Mouse (Mus musculus) heart, postnatal 36 days (tissue): ENCODE results near the gene Zbtb44. TPM values are rescaled to one million over a fixed set of nuclear protein-coding genes. Genes with fewer than 3 reads are reported as not detected.

ENCODE experiments used
- DNase-seq, 2 experiments: peaks; one replicate each; pipeline ENCODE4 v3.0.0; 2021 to 2022
- intact Hi-C: fragments of 180-260 bp; cut with DNase I; formaldehyde crosslinking; loops from one replicate; pipeline ENCODE4 v1.15.1; 2025
- total RNA-seq, 2 experiments: library from RNA; stranded (reverse); gene quantifications; 2 replicates each; pipeline ENCODE4 v1.2.3; 2021

The Zbtb44 gene
- total RNA-seq, 2 experiments from 2014 or later = 38.0 to 39.8 TPM

- intact Hi-C loops = no loop called here
- DNase-seq = no peak
Observed at GRCm38 (mm10) chr9:31097088-31098082, 66.9 kb downstream of the Zbtb44 start.

- no peak for DNase-seq
- intact Hi-C loops = no loop called here
Observed at GRCm38 (mm10) chr9:31098118-31098517, 67.7 kb downstream of the Zbtb44 start.

GRCm38 (mm10) chr9:31108464-31108863 is 78.0 kb downstream of the Zbtb44 start:
- no peak for DNase-seq
- intact Hi-C loops = no loop called here

GRCm38 (mm10) chr9:31115586-31115985 is 85.1 kb downstream of the Zbtb44 start:
- no peak for DNase-seq
- intact Hi-C loops = no loop called here

- DNase-seq = no peak
- intact Hi-C loops = no loop called here
Observed at GRCm38 (mm10) chr9:31117088-31117487, 86.6 kb downstream of the Zbtb44 start.

GRCm38 (mm10) chr9:31117488-31117887 is 87.0 kb downstream of the Zbtb44 start:
- intact Hi-C loops = no loop called here

GRCm38 (mm10) chr9:31118520-31119298 is 88.3 kb downstream of the Zbtb44 start:
- intact Hi-C loops = no loop called here
- DNase-seq = no peak

More at GRCm38 (mm10) chr9:31117488-31117887, 87.0 kb downstream of the Zbtb44 start:
- DNase-seq = no peak

GRCm38 (mm10) chr9:31119405-31119804 is 89.0 kb downstream of the Zbtb44 start:
- DNase-seq = no peak
- intact Hi-C loops = no loop called here

GRCm38 (mm10) chr9:31119882-31120532 is 89.6 kb downstream of the Zbtb44 start:
- intact Hi-C loops = no loop called here
- no peak for DNase-seq

- intact Hi-C loops = no loop called here
Observed at GRCm38 (mm10) chr9:31120533-31120915, 90.1 kb downstream of the Zbtb44 start.

GRCm38 (mm10) chr9:31122464-31123030 is 92.1 kb downstream of the Zbtb44 start:
- intact Hi-C loops = no loop called here
- no peak for DNase-seq

More at GRCm38 (mm10) chr9:31120533-31120915, 90.1 kb downstream of the Zbtb44 start:
- DNase-seq = no peak

Other genes starting within 250 kb of the Zbtb44 start
- gene Adamts15, start 108.2 kb upstream of the Zbtb44 start, total RNA-seq = 1 to 10 TPM; 5.5 to 7.0 TPM
- gene Adamts8, start 88.1 kb upstream of the Zbtb44 start, total RNA-seq = 1 to 10 TPM; 3.2 to 4.0 TPM
- under 1 TPM; 0.38 to 0.61 TPM for gene St14, start 101.2 kb downstream of the Zbtb44 start, total RNA-seq
- 100 to 1,000 TPM; 294 to 315 TPM for gene Aplp2, start 181.2 kb downstream of the Zbtb44 start, total RNA-seq
- 1 to 10 TPM; 4.2 to 4.7 TPM for gene Prdm10, start 249.9 kb downstream of the Zbtb44 start, total RNA-seq